Comparison of ENCODE assay signal across 7 mouse cellular contexts in genomic region chr10:28075491-28076035, GRCm38 (mm10). TPM values are rescaled to one million over a fixed set of nuclear protein-coding genes. Genes with fewer than 3 reads are reported as not detected.
A peak's percentile ranks its signal among the peaks of the same experiment; 100 is the strongest.
DNase-seq lines count a peak whose midpoint lies in the region; ATAC-seq and TF ChIP-seq lines count a peak whose summit lies in the region.

No protein-coding gene starts in this region.

- peak; percentile 4 for DNase-seq in ES-E14 (ENCODE audit: low read depth, low spot score)
- DNase-seq in forebrain, embryonic 14.5 days (ENCODE audit: low spot score) = peak; percentile 55
- no peak for DNase-seq in thymus, postnatal 14 days

- peak overlapping the region; percentile 84 for H3K27ac ChIP-seq in ES-E14 (ENCODE audit: insufficient read depth, low read depth, low read length, poor library complexity, severe bottlenecking)
- 0 out of 2 replicates have a peak overlapping the region, but pooled peaks have one; percentile 89 for H3K27ac ChIP-seq in forebrain, embryonic 14.5 days (ENCODE audit: low read depth, low read length)
- H3K27ac ChIP-seq in hindbrain, embryonic 12.5 days = peak overlapping the region; percentile 93
- H3K27ac ChIP-seq in limb, embryonic 12.5 days = peak overlapping the region; percentile 97
- H3K27ac ChIP-seq in midbrain, embryonic 15.5 days = peak overlapping the region; percentile 89

- WGBS in forebrain, embryonic 14.5 days = 1% methylated on average over 22 of the region's 22 CpGs
- WGBS in hindbrain, embryonic 12.5 days = 0% methylated on average over 22 of the region's 22 CpGs
- under 1% methylated on average over 22 of the region's 22 CpGs for WGBS in limb, embryonic 12.5 days
- under 1% methylated on average over 22 of the region's 22 CpGs for WGBS in midbrain, embryonic 15.5 days

- H3K4me1 ChIP-seq in E14TG2a.4 (replicated peaks; ENCODE audit: low read depth, low read length) (peaks cover 30% of the 10 kb centered on the region), ES-E14 (ENCODE audit: control insufficient read depth in 2 of 2, insufficient read depth in 2 of 2, low read length in 2 of 2, poor library complexity in 1 of 2) (no peaks in the 10 kb centered on the region; a peak in 1 of 4 replicates)
- no peaks in the 10 kb centered on the region for H3K4me1 ChIP-seq in forebrain, embryonic 14.5 days (ENCODE audit: control insufficient read depth, insufficient read depth, low read length)
- H3K4me1 ChIP-seq in hindbrain, embryonic 12.5 days = 0 out of 2 replicates have a peak, but pooled peaks cover 8% of the 10 kb centered on the region
- peaks cover 16% of the 10 kb centered on the region; the same call in 1 of the 2 replicates for H3K4me1 ChIP-seq in limb, embryonic 12.5 days (replicated peaks)
- peaks cover 20% of the 10 kb centered on the region for H3K4me1 ChIP-seq in midbrain, embryonic 15.5 days

- in situ Hi-C loops in ES-E14 (cut with MboI; ENCODE audit: low sequenced_read_pairs in 2 of 2, unreplicated experiment in 2 of 2) = no loop called here

- H3K9ac ChIP-seq in ES-E14 (ENCODE audit: insufficient read depth, low read depth, low read length, poor library complexity, severe bottlenecking) = peak overlapping the region; percentile 94
- H3K9ac ChIP-seq in forebrain, embryonic 14.5 days (ENCODE audit: low read length) = peak overlapping the region; percentile 78
- H3K9ac ChIP-seq in hindbrain, embryonic 12.5 days = peak overlapping the region; percentile 80
- peak overlapping the region; percentile 84 for H3K9ac ChIP-seq in limb, embryonic 12.5 days (replicated peaks)
- peak overlapping the region; percentile 82 for H3K9ac ChIP-seq in midbrain, embryonic 15.5 days

- no peak for ATAC-seq in forebrain, embryonic 14.5 days
- peak; percentile 18 for ATAC-seq in hindbrain, embryonic 12.5 days (ENCODE audit: low FRiP score)
- peak; percentile 27; the same call in 1 of the 2 replicates for ATAC-seq in limb, embryonic 12.5 days (ENCODE audit: insufficient number of reproducible peaks, insufficient read depth, low FRiP score, low TSS enrichment, low read depth)
- peak; percentile 8 for ATAC-seq in midbrain, embryonic 15.5 days (replicated peaks)

- H3K4me3 ChIP-seq in E14TG2a.4 (replicated peaks; ENCODE audit: low read length) (peak overlapping the region; percentile 95), ES-E14 (ENCODE audit: insufficient read depth in 1 of 2, low read depth in 1 of 2, low read length in 2 of 2, poor library complexity in 1 of 2, severe bottlenecking in 1 of 2) (peak overlapping the region; percentile 89 to 90)
- peak overlapping the region; percentile 65 for H3K4me3 ChIP-seq in forebrain, embryonic 14.5 days (ENCODE audit: low read depth, low read length)
- peak overlapping the region; percentile 68 for H3K4me3 ChIP-seq in hindbrain, embryonic 12.5 days
- peak overlapping the region; percentile 74 for H3K4me3 ChIP-seq in limb, embryonic 12.5 days (replicated peaks)
- peak overlapping the region; percentile 76 for H3K4me3 ChIP-seq in midbrain, embryonic 15.5 days

- H3K36me3 ChIP-seq in E14TG2a.4 (ENCODE audit: insufficient read depth, low read length) (no peaks in the 10 kb centered on the region), ES-E14 (ENCODE audit: control insufficient read depth, insufficient read depth, low read length, poor library complexity, severe bottlenecking) (no peaks in the 10 kb centered on the region)
- H3K36me3 ChIP-seq in forebrain, embryonic 14.5 days (ENCODE audit: control insufficient read depth, insufficient read depth, low read length) = no peaks in the 10 kb centered on the region
- H3K36me3 ChIP-seq in hindbrain, embryonic 12.5 days = no peaks in the 10 kb centered on the region
- no peaks in the 10 kb centered on the region for H3K36me3 ChIP-seq in limb, embryonic 12.5 days
- H3K36me3 ChIP-seq in midbrain, embryonic 15.5 days (replicated peaks) = no peaks in the 10 kb centered on the region

- H3K4me2 ChIP-seq in forebrain, embryonic 14.5 days (ENCODE audit: low read length) = peak overlapping the region; percentile 93
- H3K4me2 ChIP-seq in hindbrain, embryonic 12.5 days (replicated peaks) = peak overlapping the region; percentile 89
- peak overlapping the region; percentile 83 for H3K4me2 ChIP-seq in limb, embryonic 12.5 days
- H3K4me2 ChIP-seq in midbrain, embryonic 15.5 days = peak overlapping the region; percentile 79

- no peak for TF ChIP-seq CTCF in E14TG2a.4 (conservative IDR thresholded peaks at IDR 0.05; ENCODE audit: low read length)

- H3K9me3 ChIP-seq in E14TG2a.4 (ENCODE audit: low read length) (no peaks in the 10 kb centered on the region), ES-E14 (ENCODE audit: control insufficient read depth, insufficient read depth, low read depth, low read length) (no peaks in the 10 kb centered on the region)
- H3K9me3 ChIP-seq in forebrain, embryonic 14.5 days (replicated peaks; ENCODE audit: control insufficient read depth, low read length) = no peaks in the 10 kb centered on the region
- no peaks in the 10 kb centered on the region for H3K9me3 ChIP-seq in hindbrain, embryonic 12.5 days (replicated peaks)
- H3K9me3 ChIP-seq in limb, embryonic 12.5 days = no peaks in the 10 kb centered on the region
- no peaks in the 10 kb centered on the region for H3K9me3 ChIP-seq in midbrain, embryonic 15.5 days

- no peaks in the 10 kb centered on the region for H3K27me3 ChIP-seq in E14TG2a.4 (ENCODE audit: insufficient read depth, low read length)
- H3K27me3 ChIP-seq in forebrain, embryonic 14.5 days (replicated peaks; ENCODE audit: control insufficient read depth, insufficient read depth, low read length) = no peaks in the 10 kb centered on the region
- H3K27me3 ChIP-seq in hindbrain, embryonic 12.5 days = no peaks in the 10 kb centered on the region
- H3K27me3 ChIP-seq in limb, embryonic 12.5 days = no peaks in the 10 kb centered on the region
- no peaks in the 10 kb centered on the region for H3K27me3 ChIP-seq in midbrain, embryonic 15.5 days (replicated peaks)

TF ChIP-seq in ES-E14, 5 proteins besides CTCF, POLR2A, EP300 and RAD21:
- TF ChIP-seq CHD2 (IDR thresholded peaks at IDR 0.05; ENCODE audit: low read depth, low read length) (no peak), ZNF384 (IDR thresholded peaks at IDR 0.05; ENCODE audit: low read depth, low read length) (no peak), ZC3H11A (IDR thresholded peaks at IDR 0.05; ENCODE audit: borderline replicate concordance, low read depth, low read length) (no peak), MAFK (IDR thresholded peaks at IDR 0.05; ENCODE audit: insufficient read depth, low read depth, low read length) (no peak), HCFC1 (IDR thresholded peaks at IDR 0.05; ENCODE audit: borderline replicate concordance, insufficient read depth, low read length) (no peak)
TF ChIP-seq in ES-E14: peak in this region for 0.

RNA-seq across cellular contexts. Expression of gene Ptprk, which starts 0.9 kb away (rescaled TPM):
- total RNA-seq in ES-E14 (2012; rRNA removed) = 67.0 and 106 TPM in 2 replicates
- polyA plus RNA-seq in forebrain, embryonic 14.5 days (2014; fragmentation: Nextera tagmentation; extraction: Ambion mirVana) = 14.7 and 20.3 TPM in 2 replicates
- polyA plus RNA-seq in hindbrain, embryonic 12.5 days (2016; fragmentation: Nextera tagmentation; extraction: Ambion mirVana) = 31.0 and 31.9 TPM in 2 replicates
- polyA plus RNA-seq in limb, embryonic 12.5 days (2016; fragmentation: Nextera tagmentation; extraction: Ambion mirVana) = 43.9 and 44.8 TPM in 2 replicates
- polyA plus RNA-seq in midbrain, embryonic 15.5 days (2015; fragmentation: Nextera tagmentation; extraction: Ambion mirVana) = 32.4 and 33.3 TPM in 2 replicates
